Mouse (Mus musculus): ENCODE data around the gene Cox5a.

Cox5a gene

GRCm38 (mm10) chr9:57524439-57524838, 3.4 kb downstream of the Cox5a start:
- no peak for DNase-seq (ENCODE audit: extremely low read depth, low read depth, low spot score)

GRCm38 (mm10) chr9:57525516-57525915, 4.4 kb downstream of the Cox5a start:
- DNase-seq (ENCODE audit: extremely low read depth, low read depth, low spot score) = no peak

GRCm38 (mm10) chr9:57526435-57526834, 5.4 kb downstream of the Cox5a start:
- DNase-seq (ENCODE audit: extremely low read depth, low read depth, low spot score) = no peak

GRCm38 (mm10) chr9:57531946-57532345, 10.9 kb downstream of the Cox5a start:
- no peak for DNase-seq (ENCODE audit: extremely low read depth, low read depth, low spot score)

- no peak for DNase-seq (ENCODE audit: extremely low read depth, low read depth, low spot score)
Observed at GRCm38 (mm10) chr9:57536362-57536761, 15.3 kb downstream of the Cox5a start.

GRCm38 (mm10) chr9:57537044-57537727, 16.1 kb downstream of the Cox5a start, which contains the start of gene Fam219b:
Gene Fam219b, plus strand, starts transcription at chr9:57537528.
- DNase-seq (ENCODE audit: extremely low read depth, low read depth, low spot score) = no peak

- DNase-seq (ENCODE audit: extremely low read depth, low read depth, low spot score) = no peak
Observed at GRCm38 (mm10) chr9:57537728-57538181, 16.7 kb downstream of the Cox5a start.

GRCm38 (mm10) chr9:57539550-57539949, 18.5 kb downstream of the Cox5a start:
- DNase-seq (ENCODE audit: extremely low read depth, low read depth, low spot score) = no peak

- no peak for DNase-seq (ENCODE audit: extremely low read depth, low read depth, low spot score)
Observed at GRCm38 (mm10) chr9:57541312-57541711, 20.2 kb downstream of the Cox5a start.

- no peak for DNase-seq (ENCODE audit: extremely low read depth, low read depth, low spot score)
Observed at GRCm38 (mm10) chr9:57543951-57544350, 22.9 kb downstream of the Cox5a start.

GRCm38 (mm10) chr9:57547287-57547686, 26.2 kb downstream of the Cox5a start:
- no peak for DNase-seq (ENCODE audit: extremely low read depth, low read depth, low spot score)

- DNase-seq (ENCODE audit: extremely low read depth, low read depth, low spot score) = no peak
Observed at GRCm38 (mm10) chr9:57547869-57548268, 26.8 kb downstream of the Cox5a start.

GRCm38 (mm10) chr9:57549186-57549585, 28.1 kb downstream of the Cox5a start:
- no peak for DNase-seq (ENCODE audit: extremely low read depth, low read depth, low spot score)

- DNase-seq (ENCODE audit: extremely low read depth, low read depth, low spot score) = no peak
Observed at GRCm38 (mm10) chr9:57550126-57550862, 29.2 kb downstream of the Cox5a start.

- no peak for DNase-seq (ENCODE audit: extremely low read depth, low read depth, low spot score)
Observed at GRCm38 (mm10) chr9:57552139-57552887, 31.2 kb downstream of the Cox5a start, which contains the start of gene Mpi. Gene Mpi, minus strand, starts transcription at chr9:57552763.

- no peak for DNase-seq (ENCODE audit: extremely low read depth, low read depth, low spot score)
Observed at GRCm38 (mm10) chr9:57553119-57553518, 32.0 kb downstream of the Cox5a start.

- no peak for DNase-seq (ENCODE audit: extremely low read depth, low read depth, low spot score)
Observed at GRCm38 (mm10) chr9:57554753-57555152, 33.7 kb downstream of the Cox5a start.

- no peak for DNase-seq (ENCODE audit: extremely low read depth, low read depth, low spot score)
Observed at GRCm38 (mm10) chr9:57557215-57557614, 36.1 kb downstream of the Cox5a start.

GRCm38 (mm10) chr9:57558625-57559024, 37.6 kb downstream of the Cox5a start:
- no peak for DNase-seq (ENCODE audit: extremely low read depth, low read depth, low spot score)

GRCm38 (mm10) chr9:57559568-57559967, 38.5 kb downstream of the Cox5a start:
- no peak for DNase-seq (ENCODE audit: extremely low read depth, low read depth, low spot score)

GRCm38 (mm10) chr9:57560263-57560662, 39.2 kb downstream of the Cox5a start:
- DNase-seq (ENCODE audit: extremely low read depth, low read depth, low spot score) = no peak

All from fat pad, adult 2 months (tissue).